Mouse (Mus musculus) gastrocnemius, postnatal 25 days (tissue): ENCODE measurements around the gene Theg. TPM values are rescaled to one million over a fixed set of nuclear protein-coding genes. Genes with fewer than 3 reads are reported as not detected.
A peak's percentile ranks its signal among the peaks of the same experiment; 100 is the strongest.

Experiments used
- DNase-seq: peaks from one replicate; pipeline ENCODE4 v3.0.0; 2022
- total RNA-seq, 2 experiments: library from RNA; stranded (reverse); gene quantifications; 1 replicate in 1 of 2; 2 replicates in 1 of 2; pipeline ENCODE4 v1.2.3; 2021

Theg gene
- total RNA-seq, 2 experiments from 2014 or later: not detected

- peak; percentile 78 for DNase-seq
Observed at GRCm38 (mm10) chr10:79554330-79555237, 32.5 kb downstream of the Theg start, which contains the start of gene Mier2. TSS of gene Mier2 (minus strand) at chr10:79555199.

DNA sequence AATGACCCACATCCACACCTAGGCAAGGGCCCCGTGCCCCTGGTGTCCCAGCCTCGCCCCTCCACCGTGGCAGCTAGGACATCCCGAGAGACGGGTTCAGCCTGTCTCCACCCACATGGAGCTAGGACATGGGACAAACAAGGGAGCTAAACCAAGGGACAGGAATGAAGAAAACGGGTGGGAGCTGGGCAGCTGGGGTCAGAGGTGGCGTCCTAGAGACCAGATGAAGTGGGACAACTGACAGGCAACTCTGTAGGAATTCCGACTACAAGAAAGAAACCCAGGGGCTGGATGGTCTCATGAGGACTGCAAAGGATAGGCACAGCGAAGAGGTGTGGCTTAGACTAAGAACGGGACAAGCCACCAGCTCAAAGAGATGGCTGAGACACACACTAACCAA, 33.4 kb downstream of the Theg start:
- no peak for DNase-seq

- no peak for DNase-seq
Observed at GRCm38 (mm10) chr10:79553176-79553575, 34.0 kb downstream of the Theg start.

DNA sequence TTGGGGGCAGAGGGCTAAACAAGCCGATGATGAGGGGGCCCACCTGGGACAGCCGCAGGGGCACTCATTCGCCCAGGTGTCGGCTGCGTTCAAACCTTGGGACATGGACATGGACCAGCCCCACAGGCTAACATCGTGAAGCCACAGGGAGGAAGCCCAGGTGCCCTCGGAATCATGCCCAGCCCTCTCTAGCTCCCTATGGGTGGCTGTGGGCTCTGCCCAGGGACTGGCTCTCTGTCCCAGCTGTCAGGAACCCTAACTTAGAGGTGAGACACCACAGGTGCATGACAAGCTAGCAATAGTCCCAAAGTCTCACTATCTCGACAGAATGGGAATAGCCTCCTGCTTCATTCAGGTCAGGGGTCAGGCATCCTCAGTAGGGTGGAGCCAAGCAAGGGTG, 34.6 kb downstream of the Theg start:
- no peak for DNase-seq

- DNase-seq: no peak
Observed at GRCm38 (mm10) chr10:79550366-79550765, 36.8 kb downstream of the Theg start.

DNA sequence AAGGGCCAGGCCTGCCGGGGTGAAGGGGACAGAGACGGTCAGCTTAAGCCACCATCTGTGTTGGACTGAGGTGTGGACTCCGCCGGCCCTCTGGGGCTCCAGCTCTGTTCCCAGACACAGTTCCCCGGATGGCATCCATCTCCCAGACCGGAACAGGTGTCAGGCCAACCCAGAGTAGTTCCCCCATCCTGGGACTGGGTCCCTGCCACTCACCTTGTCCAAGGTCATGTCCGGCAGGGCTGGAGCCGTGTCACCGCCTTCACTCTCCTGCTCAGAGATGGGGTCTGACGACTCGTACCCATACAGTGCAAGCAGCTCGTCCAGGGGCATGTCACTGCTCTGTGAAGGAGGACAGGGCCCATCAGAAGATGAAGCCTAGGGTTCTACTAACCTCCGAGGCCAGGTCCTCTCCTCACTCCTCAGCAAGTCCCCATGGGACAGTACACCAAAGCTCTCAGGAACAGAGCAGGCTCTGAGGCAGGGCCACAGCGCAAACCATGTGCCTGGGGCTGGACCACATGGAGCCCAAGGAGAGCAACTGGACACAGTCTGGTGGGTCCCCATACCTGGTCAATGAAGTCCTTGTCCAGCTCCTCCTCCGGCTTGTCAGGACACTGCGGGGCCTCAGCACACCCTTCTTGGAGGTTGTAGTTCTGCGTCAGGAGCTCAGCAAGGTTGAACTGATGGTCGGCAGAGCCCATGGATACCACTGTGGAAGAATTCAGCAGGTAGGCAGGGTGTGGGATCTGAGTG, 38.0 kb downstream of the Theg start:
- no peak for DNase-seq

GRCm38 (mm10) chr10:79548546-79548945, 38.6 kb downstream of the Theg start:
- DNase-seq: no peak

- DNase-seq: no peak
Observed at GRCm38 (mm10) chr10:79547148-79547675, 39.9 kb downstream of the Theg start.

GRCm38 (mm10) chr10:79546483-79546882, 40.6 kb downstream of the Theg start:
- DNase-seq: no peak

GRCm38 (mm10) chr10:79545891-79546290, 41.2 kb downstream of the Theg start:
- no peak for DNase-seq

DNA sequence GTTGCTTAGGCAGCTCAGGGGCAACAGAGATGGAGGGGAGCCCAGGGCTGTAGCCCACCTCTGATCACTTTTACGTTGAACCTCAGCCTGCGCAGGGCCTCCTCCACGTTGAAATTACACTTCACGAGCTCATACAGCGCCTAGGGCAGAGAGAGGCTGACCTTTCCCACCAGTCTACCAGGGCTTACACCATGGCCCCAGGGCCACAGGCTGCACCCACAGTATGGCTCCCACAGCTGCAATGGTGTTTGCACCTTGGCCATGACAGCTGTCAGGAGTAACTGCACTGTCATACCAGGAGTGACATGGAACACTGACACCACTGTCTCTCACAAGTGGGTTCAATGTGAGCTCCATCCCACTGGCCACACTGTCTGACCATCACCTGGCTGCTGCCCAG, 42.5 kb downstream of the Theg start:
- DNase-seq: no peak

GRCm38 (mm10) chr10:79543884-79544597, 43.1 kb downstream of the Theg start:
- no peak for DNase-seq

DNA sequence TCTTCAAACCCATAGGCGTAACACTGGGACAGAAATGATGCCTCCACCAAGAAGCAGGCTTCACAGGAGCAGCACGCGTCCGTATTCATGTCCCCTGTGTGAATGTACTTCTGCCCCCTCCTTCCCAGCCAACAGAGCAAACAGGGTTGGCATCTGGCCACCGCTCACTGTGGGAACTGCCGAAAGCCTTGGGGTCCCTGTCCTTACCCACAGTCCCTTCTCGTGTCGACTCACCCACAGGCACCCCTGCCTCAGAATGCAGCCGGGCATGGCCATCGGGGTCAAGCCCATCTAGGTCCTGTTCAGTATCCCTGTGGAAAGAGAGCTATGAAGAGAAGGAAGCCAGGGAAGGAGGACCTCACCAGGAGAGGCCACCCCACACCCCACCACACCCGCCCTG, 45.0 kb downstream of the Theg start:
- DNase-seq: no peak

DNA sequence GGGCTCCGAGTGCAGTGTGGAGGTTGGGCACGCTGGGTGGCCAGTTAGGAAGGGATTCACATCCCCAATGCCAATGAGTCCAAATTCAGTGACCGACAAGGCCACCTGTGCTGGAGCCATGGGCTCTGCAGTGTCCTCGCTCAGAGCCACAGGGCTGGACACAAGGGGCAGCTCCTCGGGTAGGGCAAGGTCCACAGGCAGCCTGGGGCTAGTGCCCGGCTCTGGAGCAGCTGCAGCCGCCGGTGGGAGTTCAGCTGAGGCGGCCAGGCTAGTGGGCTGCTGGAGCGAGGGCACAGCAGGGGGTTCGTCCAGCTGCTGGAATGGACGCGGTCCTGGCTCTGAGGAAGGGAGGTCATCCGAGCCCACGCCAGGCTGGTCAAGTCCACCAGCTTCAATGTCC, 45.6 kb downstream of the Theg start:
- no peak for DNase-seq

DNA sequence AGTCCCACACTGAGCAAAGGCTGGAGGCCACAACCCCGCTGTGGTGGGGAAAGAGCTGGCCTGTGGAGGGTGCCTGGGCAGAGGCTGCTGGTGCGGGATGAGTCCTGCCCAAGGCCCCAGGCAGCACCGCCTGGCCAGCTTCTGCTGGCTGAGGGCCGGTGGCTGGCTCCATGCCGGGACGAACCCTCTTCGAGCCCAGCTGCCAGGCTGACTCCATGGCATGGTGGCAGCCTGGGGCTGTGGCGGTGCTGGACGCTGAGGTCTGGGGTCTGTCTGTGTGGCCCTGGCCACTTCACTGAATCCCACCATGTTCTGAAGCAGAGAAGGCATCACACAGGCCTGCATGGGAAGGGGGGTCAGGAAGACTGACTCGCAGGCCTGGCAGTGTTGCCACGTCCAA, 46.4 kb downstream of the Theg start:
- DNase-seq: no peak

- no peak for DNase-seq
Observed at GRCm38 (mm10) chr10:79539701-79540495, 47.2 kb downstream of the Theg start.

DNA sequence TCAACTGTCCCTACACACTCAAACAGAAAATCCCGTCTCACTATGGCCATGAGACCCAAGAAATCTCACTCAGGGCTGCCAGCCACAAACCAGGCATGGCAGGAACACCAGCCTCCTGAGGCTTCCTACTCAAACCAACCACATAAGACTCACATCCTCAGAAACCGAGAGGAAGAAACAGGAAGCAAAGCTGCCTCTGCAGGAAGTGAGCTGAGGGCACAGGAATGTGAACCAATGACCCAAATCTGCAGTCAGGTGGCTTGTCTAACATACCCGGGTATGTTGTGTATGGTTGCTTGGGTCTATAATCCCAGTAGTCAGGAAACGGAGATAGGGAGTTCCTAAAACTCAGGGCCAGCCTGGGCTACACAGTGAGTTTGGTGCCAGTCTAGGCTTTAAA, 48.3 kb downstream of the Theg start:
- no peak for DNase-seq

- DNase-seq: no peak
Observed at GRCm38 (mm10) chr10:79538323-79538722, 48.8 kb downstream of the Theg start.

GRCm38 (mm10) chr10:79537781-79538180, 49.4 kb downstream of the Theg start:
- no peak for DNase-seq

GRCm38 (mm10) chr10:79537271-79537670, 49.9 kb downstream of the Theg start:
- DNase-seq: no peak

GRCm38 (mm10) chr10:79536461-79537080, 50.6 kb downstream of the Theg start:
- no peak for DNase-seq
